Mouse (Mus musculus) brown adipose tissue, adult 24 weeks (tissue): ENCODE results near the gene A030005K14Rik. TPM values are rescaled to one million over a fixed set of nuclear protein-coding genes. Genes with fewer than 3 reads are reported as not detected.

Source experiments
- H3K27ac ChIP-seq: fragments of 200-500 bp; replicated peaks from 2 replicates; pipeline ENCODE4 v1.5.1; 2012; ENCODE audit warnings: low read depth, mild to moderate bottlenecking, low read length
- H3K4me1 ChIP-seq: fragments of 200-500 bp; 2 replicates; pipeline ENCODE4 v1.6.1; 2012; ENCODE audit warnings: low read length, mixed read lengths; ENCODE audit not compliant: control insufficient read depth, insufficient read depth, insufficient read length
- H3K4me3 ChIP-seq: fragments of 200-500 bp; 2 replicates; pipeline ENCODE4 v1.5.1; 2012; ENCODE audit warnings: low read depth, mild to moderate bottlenecking, low read length, moderate library complexity; ENCODE audit not compliant: insufficient read depth
- polyA plus RNA-seq: library from polyadenylated mRNA; stranded (reverse); fragments of >200 nt; gene quantifications from 2 replicates; pipeline ENCODE4 v1.2.4, GENCODE M21; 2012; ENCODE audit not compliant: missing spikeins, insufficient read depth, insufficient read length

The A030005K14Rik gene
- polyA plus RNA-seq = not detected in 2 replicates

GRCm38 (mm10) chr1:83059278-83059677 is at the start of gene A030005K14Rik:
A030005K14Rik (minus strand) TSS chr1:83059378.
- Histone ChIP-seq H3K4me1 (no peaks in the 10 kb centered on the region), H3K27ac (no peak within 1 kb of the TSS), H3K4me3 (no peak within 1 kb of the TSS)

GRCm38 (mm10) chr1:83107410-83107978 is 48.3 kb upstream of the A030005K14Rik start:
- no peak overlapping the region for H3K27ac ChIP-seq
- H3K4me3 ChIP-seq = no peak overlapping the region
- H3K4me1 ChIP-seq = no peaks in the 10 kb centered on the region

GRCm38 (mm10) chr1:83105464-83105863 is 46.3 kb upstream of the A030005K14Rik start:
- H3K4me1 ChIP-seq = no peaks in the 10 kb centered on the region
- H3K4me3 ChIP-seq = no peak overlapping the region
- H3K27ac ChIP-seq = no peak overlapping the region

- Histone ChIP-seq H3K4me1 (no peaks in the 10 kb centered on the region), H3K27ac (no peak overlapping the region), H3K4me3 (no peak overlapping the region)
Measured at GRCm38 (mm10) chr1:83101891-83102290, 42.7 kb upstream of the A030005K14Rik start.

GRCm38 (mm10) chr1:83099580-83100137 is 40.5 kb upstream of the A030005K14Rik start:
- Histone ChIP-seq H3K27ac (no peak overlapping the region), H3K4me1 (no peaks in the 10 kb centered on the region), H3K4me3 (no peak overlapping the region)

GRCm38 (mm10) chr1:83099160-83099559 is 40.0 kb upstream of the A030005K14Rik start:
- no peak overlapping the region for H3K27ac ChIP-seq
- H3K4me3 ChIP-seq = no peak overlapping the region
- no peaks in the 10 kb centered on the region for H3K4me1 ChIP-seq

- no peak overlapping the region for H3K4me3 ChIP-seq
- H3K4me1 ChIP-seq = no peaks in the 10 kb centered on the region
- no peak overlapping the region for H3K27ac ChIP-seq
Measured at GRCm38 (mm10) chr1:83096935-83097334, 37.8 kb upstream of the A030005K14Rik start.

- Histone ChIP-seq H3K27ac (no peak overlapping the region), H3K4me3 (no peak overlapping the region), H3K4me1 (no peaks in the 10 kb centered on the region)
Measured at GRCm38 (mm10) chr1:83091268-83091667, 32.1 kb upstream of the A030005K14Rik start.

- H3K4me3 ChIP-seq = no peak overlapping the region
Measured at GRCm38 (mm10) chr1:83084790-83085189, 25.6 kb upstream of the A030005K14Rik start.

GRCm38 (mm10) chr1:83077016-83077415 is 17.8 kb upstream of the A030005K14Rik start:
- H3K4me1 ChIP-seq = no peaks in the 10 kb centered on the region
- H3K4me3 ChIP-seq = no peak overlapping the region
- no peak overlapping the region for H3K27ac ChIP-seq

More at GRCm38 (mm10) chr1:83084790-83085189, 25.6 kb upstream of the A030005K14Rik start:
- Histone ChIP-seq H3K27ac (no peak overlapping the region), H3K4me1 (no peaks in the 10 kb centered on the region)

- Histone ChIP-seq H3K4me3 (no peak overlapping the region), H3K27ac (no peak overlapping the region), H3K4me1 (no peaks in the 10 kb centered on the region)
Measured at GRCm38 (mm10) chr1:83076190-83076917, 17.2 kb upstream of the A030005K14Rik start.

GRCm38 (mm10) chr1:83075526-83076189 is 16.5 kb upstream of the A030005K14Rik start:
- H3K4me3 ChIP-seq = no peak overlapping the region
- no peak overlapping the region for H3K27ac ChIP-seq
- no peaks in the 10 kb centered on the region for H3K4me1 ChIP-seq

GRCm38 (mm10) chr1:83067205-83067604 is 8.0 kb upstream of the A030005K14Rik start:
- H3K4me1 ChIP-seq = no peaks in the 10 kb centered on the region
- H3K27ac ChIP-seq = no peak overlapping the region
- no peak overlapping the region for H3K4me3 ChIP-seq

GRCm38 (mm10) chr1:83066577-83066976 is 7.4 kb upstream of the A030005K14Rik start:
- Histone ChIP-seq H3K27ac (no peak overlapping the region), H3K4me3 (no peak overlapping the region), H3K4me1 (no peaks in the 10 kb centered on the region)

GRCm38 (mm10) chr1:83064851-83065250 is 5.7 kb upstream of the A030005K14Rik start:
- Histone ChIP-seq H3K4me3 (no peak overlapping the region), H3K27ac (no peak overlapping the region), H3K4me1 (no peaks in the 10 kb centered on the region)
